Mouse (Mus musculus): ENCODE measurements around the gene Gp1bb. TPM values are rescaled to one million over a fixed set of nuclear protein-coding genes. Genes with fewer than 3 reads are reported as not detected.

The Gp1bb gene
- total RNA-seq, 2 experiments from 2014 or later: 0.28 TPM; not detected in 1

- DNase-seq: no peak
These were observed 6.7 kb upstream of the Gp1bb start for GRCm38 (mm10) chr16:18628948-18629340.

GRCm38 (mm10) chr16:18628206-18628947 lies 6.2 kb upstream of the Gp1bb start:
- DNase-seq: peak; percentile 50

- DNase-seq: no peak
These were observed 5.0 kb upstream of the Gp1bb start for GRCm38 (mm10) chr16:18627163-18627562.

GRCm38 (mm10) chr16:18626376-18626878 lies 4.2 kb upstream of the Gp1bb start, which contains the start of gene Gm49601:
TSS of gene Gm49601 (minus strand) at chr16:18626427.
- DNase-seq: peak; percentile 83

- no peak for DNase-seq
These were observed 3.6 kb upstream of the Gp1bb start for GRCm38 (mm10) chr16:18625791-18626311.

- DNase-seq: no peak
These were observed 2.9 kb upstream of the Gp1bb start for GRCm38 (mm10) chr16:18625097-18625496.

GRCm38 (mm10) chr16:18624641-18625040 lies 2.4 kb upstream of the Gp1bb start:
- DNase-seq: no peak

- no peak for DNase-seq
These were observed 1.7 kb upstream of the Gp1bb start for GRCm38 (mm10) chr16:18623751-18624540.

- no peak for DNase-seq
These were observed 930 bp upstream of the Gp1bb start for GRCm38 (mm10) chr16:18622916-18623750.

GRCm38 (mm10) chr16:18621362-18622001 lies 721 bp downstream of the Gp1bb start:
- DNase-seq: no peak

GRCm38 (mm10) chr16:18620601-18621361 lies 1.4 kb downstream of the Gp1bb start:
- no peak for DNase-seq

GRCm38 (mm10) chr16:18620201-18620600 lies 2.0 kb downstream of the Gp1bb start:
- DNase-seq: no peak

- no peak for DNase-seq
These were observed 3.1 kb downstream of the Gp1bb start for GRCm38 (mm10) chr16:18619110-18619509.

GRCm38 (mm10) chr16:18618297-18618696 lies 3.9 kb downstream of the Gp1bb start:
- no peak for DNase-seq

- DNase-seq: peak; percentile 60
These were observed 4.7 kb downstream of the Gp1bb start for GRCm38 (mm10) chr16:18617370-18618065.

- DNase-seq: no peak
These were observed 8.9 kb downstream of the Gp1bb start for GRCm38 (mm10) chr16:18613301-18613700.

- DNase-seq: no peak
These were observed 10.5 kb downstream of the Gp1bb start for GRCm38 (mm10) chr16:18611752-18612151.

GRCm38 (mm10) chr16:18609099-18609498 lies 13.1 kb downstream of the Gp1bb start:
- no peak for DNase-seq

GRCm38 (mm10) chr16:18608226-18608625 lies 14.0 kb downstream of the Gp1bb start:
- peak; percentile 43 for DNase-seq

GRCm38 (mm10) chr16:18605705-18606104 lies 16.5 kb downstream of the Gp1bb start:
- no peak for DNase-seq
